Mouse (Mus musculus): ENCODE measurements around the gene Selenbp2. TPM values are rescaled to one million over a fixed set of nuclear protein-coding genes. Genes with fewer than 3 reads are reported as not detected.
"Not testable (repeated sequence)": the region's sequence is repeated elsewhere in the genome, so short reads cannot be mapped to it uniquely, and the experiment has no call there.

Selenbp2 gene
- total and polyA plus RNA-seq, 3 experiments: not detected

DNA sequence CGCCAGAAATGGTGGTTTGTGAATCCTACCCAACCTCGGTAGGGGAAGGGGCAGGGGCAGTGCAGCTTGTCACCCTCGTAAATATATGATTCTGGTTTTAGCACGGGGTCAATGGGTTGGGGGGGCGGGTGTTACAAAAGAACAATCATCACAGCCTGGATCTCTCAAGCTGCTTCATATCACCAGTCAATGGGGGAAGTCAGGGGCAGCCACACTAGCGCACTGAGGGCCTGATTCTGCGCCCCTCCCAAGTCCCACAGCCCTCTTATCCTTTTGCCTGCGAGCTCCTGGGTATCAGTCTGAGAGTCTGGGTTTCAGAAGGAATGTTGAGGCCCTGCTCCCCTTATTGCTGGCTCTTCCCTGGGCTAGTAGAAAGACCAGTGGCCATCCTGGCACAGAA lies 518 bp downstream of the Selenbp2 start:
- H3K27ac ChIP-seq (ENCODE audit: insufficient read depth, low read depth); H3K27me3 ChIP-seq (replicated peaks); H3K4me2 ChIP-seq (ENCODE audit: insufficient read depth, low read depth, poor library complexity, severe bottlenecking); H3K4me3 ChIP-seq (replicated peaks in 1 of 3; ENCODE audit: low read depth in 2 of 3, low read length in 2 of 3, poor library complexity in 1 of 3); H3K9me3 ChIP-seq (replicated peaks; ENCODE audit: low read length); H3K79me2 ChIP-seq (replicated peaks; ENCODE audit: control insufficient read depth, extremely low read depth, insufficient read depth, poor library complexity, severe bottlenecking); H3K4me1 ChIP-seq (ENCODE audit: control insufficient read depth in 1 of 2, insufficient read depth in 2 of 2); in situ Hi-C loops (cut with MboI; ENCODE audit: low pct_ligation_motif_present, low pct_unique_long_range_greater_than_20kb, low sequenced_read_pairs); DNase-seq (ENCODE audit: extremely low read depth); dilution Hi-C loops (cut with MboI; ENCODE audit: extremely low pct_ligation_motif_present, extremely low pct_unique_long_range_greater_than_20kb, low sequenced_read_pairs); H3K36me3 ChIP-seq (replicated peaks in 1 of 2; ENCODE audit: control insufficient read depth in 1 of 2, insufficient read depth in 1 of 2, low read length in 1 of 2); H3K9ac ChIP-seq (ENCODE audit: insufficient read depth, low read depth): not testable (repeated sequence)

DNA sequence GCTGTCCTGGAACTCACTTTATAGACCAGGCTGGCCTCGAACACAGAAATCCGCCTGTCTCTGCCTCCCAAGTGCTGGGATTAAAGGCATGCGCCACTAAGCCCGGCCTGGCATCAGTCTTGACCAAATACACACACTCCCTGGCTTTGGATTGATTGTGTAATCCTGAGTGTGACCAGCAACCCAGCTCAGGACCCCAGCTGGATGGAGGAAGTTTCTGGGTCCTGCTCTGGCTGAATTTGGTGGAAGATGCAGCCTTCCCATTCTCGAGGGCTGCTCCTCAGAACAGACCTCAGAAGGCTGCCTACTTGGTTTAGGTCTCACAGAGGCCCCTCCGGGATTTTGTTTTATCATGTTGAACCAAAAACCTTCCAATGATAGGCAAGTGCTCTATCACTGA lies 2.2 kb downstream of the Selenbp2 start:
- H3K4me2 ChIP-seq (ENCODE audit: insufficient read depth, low read depth, poor library complexity, severe bottlenecking); H3K27ac ChIP-seq (ENCODE audit: insufficient read depth, low read depth); H3K4me1 ChIP-seq (ENCODE audit: control insufficient read depth in 1 of 2, insufficient read depth in 2 of 2); H3K79me2 ChIP-seq (replicated peaks; ENCODE audit: control insufficient read depth, extremely low read depth, insufficient read depth, poor library complexity, severe bottlenecking); H3K36me3 ChIP-seq (replicated peaks in 1 of 2; ENCODE audit: control insufficient read depth in 1 of 2, insufficient read depth in 1 of 2, low read length in 1 of 2); H3K9ac ChIP-seq (ENCODE audit: insufficient read depth, low read depth); H3K9me3 ChIP-seq (replicated peaks; ENCODE audit: low read length); in situ Hi-C loops (cut with MboI; ENCODE audit: low pct_ligation_motif_present, low pct_unique_long_range_greater_than_20kb, low sequenced_read_pairs); H3K4me3 ChIP-seq (replicated peaks in 1 of 3; ENCODE audit: low read depth in 2 of 3, low read length in 2 of 3, poor library complexity in 1 of 3); dilution Hi-C loops (cut with MboI; ENCODE audit: extremely low pct_ligation_motif_present, extremely low pct_unique_long_range_greater_than_20kb, low sequenced_read_pairs); H3K27me3 ChIP-seq (replicated peaks); DNase-seq (ENCODE audit: extremely low read depth): not testable (repeated sequence)

DNA sequence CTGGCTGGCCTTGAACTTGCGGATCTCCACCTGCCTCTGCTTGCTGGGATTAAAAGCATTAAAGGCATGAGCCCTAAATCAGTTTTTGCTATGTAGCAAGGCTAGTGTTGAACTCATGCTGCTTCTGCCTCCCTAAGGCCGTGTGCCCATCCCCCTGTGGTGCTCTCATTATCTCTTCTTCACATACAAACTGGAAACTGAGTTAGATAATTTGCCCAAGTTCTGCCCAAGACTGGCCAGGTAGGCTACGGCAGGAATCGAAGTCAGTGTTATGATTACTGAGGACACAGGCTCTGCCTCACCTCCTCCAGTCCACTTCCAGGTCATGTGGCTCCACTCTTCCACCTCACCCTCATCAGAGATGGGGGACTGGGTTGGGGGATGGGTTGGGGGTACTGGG lies 2.9 kb downstream of the Selenbp2 start:
- H3K9ac ChIP-seq (ENCODE audit: insufficient read depth, low read depth); H3K9me3 ChIP-seq (replicated peaks; ENCODE audit: low read length); H3K4me1 ChIP-seq (ENCODE audit: control insufficient read depth in 1 of 2, insufficient read depth in 2 of 2); in situ Hi-C loops (cut with MboI; ENCODE audit: low pct_ligation_motif_present, low pct_unique_long_range_greater_than_20kb, low sequenced_read_pairs); DNase-seq (ENCODE audit: extremely low read depth); H3K27ac ChIP-seq (ENCODE audit: insufficient read depth, low read depth); H3K4me2 ChIP-seq (ENCODE audit: insufficient read depth, low read depth, poor library complexity, severe bottlenecking); H3K27me3 ChIP-seq (replicated peaks); dilution Hi-C loops (cut with MboI; ENCODE audit: extremely low pct_ligation_motif_present, extremely low pct_unique_long_range_greater_than_20kb, low sequenced_read_pairs); H3K4me3 ChIP-seq (replicated peaks in 1 of 3; ENCODE audit: low read depth in 2 of 3, low read length in 2 of 3, poor library complexity in 1 of 3); H3K36me3 ChIP-seq (replicated peaks in 1 of 2; ENCODE audit: control insufficient read depth in 1 of 2, insufficient read depth in 1 of 2, low read length in 1 of 2); H3K79me2 ChIP-seq (replicated peaks; ENCODE audit: control insufficient read depth, extremely low read depth, insufficient read depth, poor library complexity, severe bottlenecking): not testable (repeated sequence)

DNA sequence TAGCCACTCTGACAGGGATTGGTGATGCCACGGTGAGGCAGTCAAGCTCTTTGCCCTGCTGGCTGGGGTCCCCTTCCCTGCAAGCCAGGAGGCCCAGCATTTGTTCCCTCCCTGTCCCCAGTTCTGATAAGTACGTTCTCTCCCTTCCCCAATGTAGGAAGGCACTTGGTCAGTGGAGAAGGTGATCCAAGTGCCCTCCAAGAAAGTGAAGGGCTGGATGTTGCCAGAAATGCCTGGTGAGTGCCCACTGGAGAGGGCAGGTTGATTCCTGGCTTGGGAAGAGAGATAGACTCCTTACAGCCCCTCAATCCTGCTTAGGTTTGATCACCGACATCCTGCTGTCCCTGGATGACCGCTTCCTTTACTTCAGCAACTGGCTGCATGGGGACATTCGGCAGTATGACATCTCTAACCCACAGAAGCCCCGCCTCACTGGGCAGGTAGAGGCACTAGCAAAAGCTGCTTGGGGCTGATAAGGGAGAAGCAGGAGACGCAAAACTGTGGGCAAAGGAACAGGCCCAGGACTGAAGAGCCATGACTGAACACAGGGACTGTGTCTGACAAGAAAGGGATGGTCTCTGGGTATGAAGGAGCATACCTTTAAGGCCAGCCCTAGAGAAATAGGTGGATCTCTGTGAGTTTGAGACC lies 8.9 kb downstream of the Selenbp2 start:
- DNase-seq (ENCODE audit: extremely low read depth); H3K9ac ChIP-seq (ENCODE audit: insufficient read depth, low read depth); H3K36me3 ChIP-seq (replicated peaks in 1 of 2; ENCODE audit: control insufficient read depth in 1 of 2, insufficient read depth in 1 of 2, low read length in 1 of 2); H3K79me2 ChIP-seq (replicated peaks; ENCODE audit: control insufficient read depth, extremely low read depth, insufficient read depth, poor library complexity, severe bottlenecking); H3K4me3 ChIP-seq (replicated peaks in 1 of 3; ENCODE audit: low read depth in 2 of 3, low read length in 2 of 3, poor library complexity in 1 of 3); H3K9me3 ChIP-seq (replicated peaks; ENCODE audit: low read length); in situ Hi-C loops (cut with MboI; ENCODE audit: low pct_ligation_motif_present, low pct_unique_long_range_greater_than_20kb, low sequenced_read_pairs); dilution Hi-C loops (cut with MboI; ENCODE audit: extremely low pct_ligation_motif_present, extremely low pct_unique_long_range_greater_than_20kb, low sequenced_read_pairs); H3K27me3 ChIP-seq (replicated peaks); H3K4me2 ChIP-seq (ENCODE audit: insufficient read depth, low read depth, poor library complexity, severe bottlenecking); H3K27ac ChIP-seq (ENCODE audit: insufficient read depth, low read depth); H3K4me1 ChIP-seq (ENCODE audit: control insufficient read depth in 1 of 2, insufficient read depth in 2 of 2): not testable (repeated sequence)

All from CH12.LX (cell line).